Mouse (Mus musculus) MEL (cell line): Measurements from ENCODE around the gene Slc45a1. TPM values are rescaled to one million over a fixed set of nuclear protein-coding genes. Genes with fewer than 3 reads are reported as not detected.

Experiments
- DNase-seq: peaks from one replicate; pipeline ENCODE4 v3.0.0; 2011; ENCODE audit warnings: low read depth, low spot score
- H3K27ac ChIP-seq: 2 replicates; pipeline ENCODE4 v1.5.1; 2012; ENCODE audit warnings: low read depth, mild to moderate bottlenecking, control low read depth, low read length, moderate library complexity; ENCODE audit not compliant: control insufficient read depth
- H3K27me3 ChIP-seq, 2 experiments: fragments of 150-350 bp in 1 of 2; sonication (generic) in 1 of 2; 2 replicates each; pipeline ENCODE4 v1.6.1; 2012; ENCODE audit warnings: low read length in 2 of 2, mild to moderate bottlenecking in 2 of 2, improper control_type of control experiment in 1 of 2, moderate library complexity in 1 of 2; ENCODE audit not compliant: insufficient read depth in 2 of 2, control insufficient read depth in 1 of 2
- H3K36me3 ChIP-seq, 2 experiments: 2 replicates each; pipeline ENCODE4 v1.6.1; 2012 to 2014; ENCODE audit warnings: low read length in 2 of 2, improper control_type of control experiment in 1 of 2, inconsistent platforms in 1 of 2, mild to moderate bottlenecking in 1 of 2; ENCODE audit not compliant: insufficient read depth in 2 of 2, control insufficient read depth in 1 of 2
- H3K4me1 ChIP-seq, 2 experiments: fragments of 150-350 bp in 1 of 2; sonication (generic) in 1 of 2; 2 replicates each; pipeline ENCODE4 v1.6.1; 2012; ENCODE audit warnings: low read length in 2 of 2, improper control_type of control experiment in 1 of 2, mild to moderate bottlenecking in 1 of 2; ENCODE audit not compliant: insufficient read depth in 2 of 2, control insufficient read depth in 1 of 2
- H3K4me3 ChIP-seq, 2 experiments: fragments of 150-350 bp in 1 of 2; sonication (generic) in 1 of 2; 2 replicates each; pipeline ENCODE4 v1.5.1; 2012; ENCODE audit warnings: low read depth in 2 of 2, low read length in 2 of 2, mild to moderate bottlenecking in 2 of 2, moderate library complexity in 2 of 2, control low read depth in 1 of 2, improper control_type of control experiment in 1 of 2; ENCODE audit not compliant: control insufficient read depth in 1 of 2, insufficient read depth in 1 of 2
- H3K79me2 ChIP-seq: 2 replicates; pipeline ENCODE4 v1.6.1; 2012; ENCODE audit warnings: mild to moderate bottlenecking, low read length, moderate library complexity; ENCODE audit not compliant: control insufficient read depth, poor library complexity, insufficient read depth
- H3K9ac ChIP-seq: 2 replicates; pipeline ENCODE4 v1.6.1; 2012; ENCODE audit warnings: low read depth, mild to moderate bottlenecking, control low read depth, low read length, moderate library complexity; ENCODE audit not compliant: control insufficient read depth, poor library complexity, severe bottlenecking
- H3K9me3 ChIP-seq: fragments of 150-350 bp; sonication (generic); replicated peaks from 2 replicates; pipeline ENCODE4 v1.6.1; 2012; ENCODE audit warnings: mild to moderate bottlenecking, low read length, improper control_type of control experiment, moderate library complexity; ENCODE audit not compliant: insufficient read depth
- BHLHE40 ChIP-seq: IDR thresholded peaks from 2 replicates; pipeline ENCODE4 v1.6.1; 2012; ENCODE audit warnings: low read depth, mild to moderate bottlenecking, inconsistent platforms, low read length, improper control_type of control experiment, borderline replicate concordance
- CHD2 ChIP-seq: IDR thresholded peaks from 2 replicates; pipeline ENCODE4 v1.6.1; 2011; ENCODE audit warnings: low read length, improper control_type of control experiment
- GABPA ChIP-seq: IDR thresholded peaks from 2 replicates; pipeline ENCODE4 v1.6.1; 2012; ENCODE audit warnings: low read depth, mild to moderate bottlenecking, inconsistent platforms, low read length, improper control_type of control experiment, moderate library complexity
- JUND ChIP-seq: IDR thresholded peaks from 2 replicates; pipeline ENCODE4 v1.6.1; 2011; ENCODE audit warnings: low read depth, mild to moderate bottlenecking, improper control_type of control experiment, low read length
- MAX ChIP-seq: IDR thresholded peaks from 2 replicates; pipeline ENCODE4 v1.6.1; 2011; ENCODE audit warnings: low read length, improper control_type of control experiment
- MEF2A ChIP-seq: IDR thresholded peaks from 2 replicates; pipeline ENCODE4 v1.6.1; 2014; ENCODE audit warnings: low read depth, mild to moderate bottlenecking, inconsistent platforms, low read length, improper control_type of control experiment; ENCODE audit not compliant: poor library complexity, insufficient replicate concordance, severe bottlenecking; ENCODE audit errors: extremely low read depth
- MXI1 ChIP-seq: IDR thresholded peaks from 2 replicates; pipeline ENCODE4 v1.6.1; 2011; ENCODE audit warnings: mild to moderate bottlenecking, low read depth, low read length, improper control_type of control experiment
- MYC ChIP-seq: IDR thresholded peaks from 2 replicates; pipeline ENCODE4 v1.6.1; 2011; ENCODE audit warnings: low read depth, mild to moderate bottlenecking, low read length, improper control_type of control experiment, moderate library complexity
- NELFE ChIP-seq: IDR thresholded peaks from 2 replicates; pipeline ENCODE4 v1.6.1; 2011; ENCODE audit warnings: low read depth, low read length, improper control_type of control experiment
- POLR2A ChIP-seq, 2 experiments: IDR thresholded peaks; 2 replicates each; pipeline ENCODE4 v1.6.1; 2011 to 2012; ENCODE audit warnings: low read length in 2 of 2, mild to moderate bottlenecking in 2 of 2, control low read depth in 1 of 2, improper control_type of control experiment in 1 of 2, low read depth in 1 of 2, moderate library complexity in 1 of 2; ENCODE audit not compliant: control insufficient read depth in 1 of 2, insufficient read depth in 1 of 2, poor library complexity in 1 of 2
- POLR2AphosphoS2 ChIP-seq: IDR thresholded peaks from 2 replicates; pipeline ENCODE4 v1.6.1; 2011; ENCODE audit warnings: low read length, improper control_type of control experiment
- RAD21 ChIP-seq: IDR thresholded peaks from 2 replicates; pipeline ENCODE4 v1.6.1; 2011; ENCODE audit warnings: mild to moderate bottlenecking, low read depth, low read length, improper control_type of control experiment
- SMC3 ChIP-seq: IDR thresholded peaks from 2 replicates; pipeline ENCODE4 v1.6.1; 2011; ENCODE audit warnings: low read depth, low read length, improper control_type of control experiment
- TBP ChIP-seq: IDR thresholded peaks from 2 replicates; pipeline ENCODE4 v1.8.0; 2011; ENCODE audit warnings: low read depth, low read length, improper control_type of control experiment
- UBTF ChIP-seq: IDR thresholded peaks from 2 replicates; pipeline ENCODE4 v1.6.1; 2012; ENCODE audit warnings: low read depth, mild to moderate bottlenecking, inconsistent platforms, low read length, improper control_type of control experiment, moderate library complexity, borderline replicate concordance; ENCODE audit not compliant: insufficient read depth
- USF1 ChIP-seq: IDR thresholded peaks from 2 replicates; pipeline ENCODE4 v1.6.1; 2014; ENCODE audit warnings: low read depth, mild to moderate bottlenecking, inconsistent platforms, low read length, improper control_type of control experiment, moderate library complexity
- USF2 ChIP-seq, 2 experiments: IDR thresholded peaks; 2 replicates each; pipeline ENCODE4 v1.6.1; 2011 to 2012; ENCODE audit warnings: improper control_type of control experiment in 2 of 2, low read length in 2 of 2, borderline replicate concordance in 1 of 2, inconsistent platforms in 1 of 2, low read depth in 1 of 2, mild to moderate bottlenecking in 1 of 2; ENCODE audit not compliant: insufficient read depth in 1 of 2
- ZKSCAN1 ChIP-seq: IDR thresholded peaks from 2 replicates; pipeline ENCODE4 v1.6.1; 2012; ENCODE audit warnings: low read depth, mild to moderate bottlenecking, inconsistent platforms, low read length, improper control_type of control experiment, moderate library complexity
- ZMIZ1 ChIP-seq: IDR thresholded peaks from 2 replicates; pipeline ENCODE4 v1.6.1; 2012; ENCODE audit warnings: low read depth, mild to moderate bottlenecking, inconsistent platforms, low read length, improper control_type of control experiment, moderate library complexity
- ZNF384 ChIP-seq: IDR thresholded peaks from 2 replicates; pipeline ENCODE4 v1.6.1; 2012; ENCODE audit warnings: low read depth, mild to moderate bottlenecking, inconsistent platforms, low read length, improper control_type of control experiment
- polyA plus RNA-seq, 2 experiments: library from polyadenylated mRNA; stranded (reverse) in 1 of 2; unstranded in 1 of 2; fragments of >175 nt in 1 of 2; fragments of >200 nt in 1 of 2; gene quantifications; 2 replicates each; pipeline versions ENCODE4 v1.2.1 to v1.2.4; 2012; ENCODE audit warnings: low replicate concordance in 2 of 2, low read depth in 1 of 2; ENCODE audit not compliant: insufficient read length in 2 of 2, insufficient read depth in 1 of 2, missing spikeins in 1 of 2
- total RNA-seq: library from RNA; depleted of rRNA; stranded (reverse); fragments of 300-350 nt; gene quantifications from 2 replicates; pipeline ENCODE4 v1.2.3, GENCODE M21; 2012

Gene Slc45a1
- total and polyA plus RNA-seq, 3 experiments = not detected

- TF ChIP-seq SMC3 (no peak), ZKSCAN1 (no peak), MXI1 (no peak), POLR2A (IDR thresholded peaks at IDR 0.05; ENCODE audit: control insufficient read depth in 1 of 2, insufficient read depth in 1 of 2, low read depth in 1 of 2, low read length in 2 of 2, poor library complexity in 1 of 2) (no peak), USF2 (IDR thresholded peaks at IDR 0.05; ENCODE audit: borderline replicate concordance in 1 of 2, insufficient read depth in 1 of 2, low read depth in 1 of 2, low read length in 2 of 2) (no peak), USF1 (no peak), RAD21 (no peak), MEF2A (no peak), BHLHE40 (no peak), NELFE (no peak), UBTF (no peak), ZMIZ1 (no peak), CHD2 (no peak), MAX (no peak), GABPA (no peak), MYC (no peak), JUND (no peak), ZNF384 (no peak)
- TF ChIP-seq, all 39 proteins: peak for 0
- no peak for DNase-seq
Measured at GRCm38 (mm10) chr4:150591602-150592001, 60.4 kb downstream of the Slc45a1 start.

GRCm38 (mm10) chr4:150590621-150591282, 61.2 kb downstream of the Slc45a1 start:
- Histone ChIP-seq H3K79me2 (no peaks in the 10 kb centered on the region), H3K9ac (no peak overlapping the region), H3K27me3 (no peaks in the 10 kb centered on the region), H3K36me3 (peaks cover 0 to 11% of the 10 kb centered on the region in 2 experiments; a peak in 2 of 4 replicates), H3K4me3 (no peak overlapping the region), H3K9me3 (no peaks in the 10 kb centered on the region), H3K4me1 (peaks cover 7 to 12% of the 10 kb centered on the region in 2 experiments), H3K27ac (no peak overlapping the region)
- DNase-seq = no peak
- TF ChIP-seq POLR2A (IDR thresholded peaks at IDR 0.05; ENCODE audit: control insufficient read depth in 1 of 2, insufficient read depth in 1 of 2, low read depth in 1 of 2, low read length in 2 of 2, poor library complexity in 1 of 2) (no peak), USF1 (no peak), POLR2AphosphoS2 (no peak), RAD21 (no peak), TBP (no peak)

More at GRCm38 (mm10) chr4:150591602-150592001, 60.4 kb downstream of the Slc45a1 start:
- Histone ChIP-seq H3K79me2 (no peaks in the 10 kb centered on the region), H3K4me3 (no peak overlapping the region), H3K9ac (no peak overlapping the region), H3K27me3 (no peaks in the 10 kb centered on the region), H3K9me3 (no peaks in the 10 kb centered on the region), H3K4me1 (peaks cover 7 to 10% of the 10 kb centered on the region in 2 experiments), H3K27ac (no peak overlapping the region), H3K36me3 (peaks cover 0 to 10% of the 10 kb centered on the region in 2 experiments; a peak in 2 of 4 replicates)
